Comparison of ENCODE assay signal across 8 mouse cellular contexts in genomic region chr17:28290262-28290661, GRCm38 (mm10). TPM values are rescaled to one million over a fixed set of nuclear protein-coding genes. Genes with fewer than 3 reads are reported as not detected.
A peak's percentile ranks its signal among the peaks of the same experiment; 100 is the strongest.
DNase-seq lines count a peak whose midpoint lies in the region; ATAC-seq and TF ChIP-seq lines count a peak whose summit lies in the region.
"Had no signal": no experiment of that assay in that cellular context is flagged by ENCODE, and none has a peak within 500 bp of the region (broad histone marks: within the 10 kb centered on the region; RNA-seq: fewer than 3 reads in every experiment).

No protein-coding gene starts in this region.

- TF ChIP-seq CTCF in cerebellum, adult 2 months (IDR thresholded peaks at IDR 0.05; ENCODE audit: borderline replicate concordance, insufficient read depth, low read depth, low read length), result no peak

- H3K9ac ChIP-seq in midbrain, embryonic 14.5 days (replicated peaks; ENCODE audit: low read length), result no peak overlapping the region

- H3K27me3 ChIP-seq in cerebellum, adult 2 months (ENCODE audit: control insufficient read depth, insufficient read depth, low read length), result no peaks in the 10 kb centered on the region
- H3K27me3 ChIP-seq in midbrain, embryonic 14.5 days (ENCODE audit: control insufficient read depth, insufficient read depth, low read length), result no peaks in the 10 kb centered on the region

- H3K4me2 ChIP-seq in midbrain, embryonic 14.5 days (ENCODE audit: low read length), result no peak overlapping the region

- intact Hi-C loops in left cerebral cortex, postnatal 4 days (cut with DNase I), result no loop called here

- H3K27ac ChIP-seq in cerebellum, adult 2 months (ENCODE audit: insufficient read depth, low read length), result no peak overlapping the region
- H3K27ac ChIP-seq in midbrain, embryonic 14.5 days (replicated peaks; ENCODE audit: low read depth, low read length), result no peak overlapping the region
- H3K27ac ChIP-seq: left cerebral cortex, adult 2 months had no signal

- no peak for TF ChIP-seq POLR2A in cerebellum, adult 2 months (IDR thresholded peaks at IDR 0.05; ENCODE audit: borderline replicate concordance, insufficient read depth, low read length)

- peak; percentile 71 for DNase-seq in left cerebral cortex, postnatal 4 days
- no peak for DNase-seq in left cerebral cortex, adult 9 months (ENCODE audit: low spot score in 2 of 2)
- DNase-seq in adrenal gland, postnatal 36 days, result peak; percentile 92 to 93
- DNase-seq in kidney, postnatal 36 days, result peak; percentile 94 to 97
- peak; percentile 73 for DNase-seq in right cerebral cortex, postnatal 4 days
- DNase-seq in cerebellum, adult 2 months, result no peak
- DNase-seq in midbrain, embryonic 14.5 days, result no peak

- H3K4me3 ChIP-seq in cerebellum, adult 2 months (replicated peaks; ENCODE audit: insufficient read depth, low read depth, low read length), result no peak overlapping the region
- no peak overlapping the region for H3K4me3 ChIP-seq in midbrain, embryonic 14.5 days (replicated peaks; ENCODE audit: low read depth, low read length)
- H3K4me3 ChIP-seq: left cerebral cortex, adult 2 months had no signal

- H3K4me1 ChIP-seq in cerebellum, adult 2 months (ENCODE audit: control insufficient read depth, insufficient read depth, low read length), result peaks cover 9% of the 10 kb centered on the region
- 0 out of 2 replicates have a peak, but pooled peaks cover 3% of the 10 kb centered on the region for H3K4me1 ChIP-seq in midbrain, embryonic 14.5 days (ENCODE audit: control insufficient read depth, insufficient read depth, low read length)

- ATAC-seq in midbrain, embryonic 14.5 days (ENCODE audit: low FRiP score, low TSS enrichment), result no peak

- H3K9me3 ChIP-seq in midbrain, embryonic 14.5 days (ENCODE audit: control insufficient read depth, low read length), result no peaks in the 10 kb centered on the region

- 42% methylated on average over 3 of the region's 3 CpGs for WGBS in cerebellum, adult 2 months
- 74% methylated on average over 3 of the region's 3 CpGs for WGBS in midbrain, embryonic 14.5 days

- H3K36me3 ChIP-seq in midbrain, embryonic 14.5 days (ENCODE audit: control insufficient read depth, insufficient read depth, low read length), result no peaks in the 10 kb centered on the region

RNA-seq across cellular contexts. Expression of gene Fance, which starts 23.1 kb away (rescaled TPM):
- 10 to 100 TPM; 28.9 to 29.0 TPM for total RNA-seq in left cerebral cortex, postnatal 4 days (2021)
- 10 to 100 TPM; 23.5 to 23.7 TPM for total RNA-seq in adrenal gland, postnatal 36 days (2021)
- 16.5 and 18.4 TPM in 2 replicates for polyA plus RNA-seq in cerebellum, adult 2 months (2012; rRNA removed)
- 19.5 and 24.3 TPM in 2 replicates for polyA plus RNA-seq in midbrain, embryonic 14.5 days (2014; fragmentation: Nextera tagmentation; extraction: Ambion mirVana)

RNA-seq across cellular contexts. Expression of gene Rpl10a, which starts 38.0 kb away (rescaled TPM):
- total RNA-seq in left cerebral cortex, postnatal 4 days (2021), result 100 to 1,000 TPM; 646 to 664 TPM
- 100 to 1,000 TPM; 847 to 904 TPM for total RNA-seq in adrenal gland, postnatal 36 days (2021)
- polyA plus RNA-seq in cerebellum, adult 2 months (2012; rRNA removed), result 808 and 827 TPM in 2 replicates
- polyA plus RNA-seq in midbrain, embryonic 14.5 days (2014; fragmentation: Nextera tagmentation; extraction: Ambion mirVana), result 401 and 423 TPM in 2 replicates

RNA-seq across cellular contexts. Expression of gene Ppard, which starts 57.8 kb away (rescaled TPM):
- total RNA-seq in left cerebral cortex, postnatal 4 days (2021), result 10 to 100 TPM; 17.4 to 19.0 TPM
- 10 to 100 TPM; 40.1 to 66.6 TPM for total RNA-seq in adrenal gland, postnatal 36 days (2021)
- 26.8 and 27.1 TPM in 2 replicates for polyA plus RNA-seq in cerebellum, adult 2 months (2012; rRNA removed)
- 1.2 and 1.5 TPM in 2 replicates for polyA plus RNA-seq in midbrain, embryonic 14.5 days (2014; fragmentation: Nextera tagmentation; extraction: Ambion mirVana)

Comparison
In these comparisons a context has a peak if more than half of its experiments do, and no peak if none do; other contexts are left out.
1. DNase-seq: peak in left cerebral cortex, postnatal 4 days (single experiment), adrenal gland, postnatal 36 days (2 of 2), kidney, postnatal 36 days (2 of 2) and right cerebral cortex, postnatal 4 days (single experiment); none in left cerebral cortex, adult 9 months (0 of 2), cerebellum, adult 2 months (0 of 2) and midbrain, embryonic 14.5 days (single experiment).